Mouse (Mus musculus): ENCODE measurements around the gene Stac. TPM values are rescaled to one million over a fixed set of nuclear protein-coding genes. Genes with fewer than 3 reads are reported as not detected.

Gene Stac
- total RNA-seq, 2 experiments from 2014 or later: 0.78 to 1.0 TPM

DNA sequence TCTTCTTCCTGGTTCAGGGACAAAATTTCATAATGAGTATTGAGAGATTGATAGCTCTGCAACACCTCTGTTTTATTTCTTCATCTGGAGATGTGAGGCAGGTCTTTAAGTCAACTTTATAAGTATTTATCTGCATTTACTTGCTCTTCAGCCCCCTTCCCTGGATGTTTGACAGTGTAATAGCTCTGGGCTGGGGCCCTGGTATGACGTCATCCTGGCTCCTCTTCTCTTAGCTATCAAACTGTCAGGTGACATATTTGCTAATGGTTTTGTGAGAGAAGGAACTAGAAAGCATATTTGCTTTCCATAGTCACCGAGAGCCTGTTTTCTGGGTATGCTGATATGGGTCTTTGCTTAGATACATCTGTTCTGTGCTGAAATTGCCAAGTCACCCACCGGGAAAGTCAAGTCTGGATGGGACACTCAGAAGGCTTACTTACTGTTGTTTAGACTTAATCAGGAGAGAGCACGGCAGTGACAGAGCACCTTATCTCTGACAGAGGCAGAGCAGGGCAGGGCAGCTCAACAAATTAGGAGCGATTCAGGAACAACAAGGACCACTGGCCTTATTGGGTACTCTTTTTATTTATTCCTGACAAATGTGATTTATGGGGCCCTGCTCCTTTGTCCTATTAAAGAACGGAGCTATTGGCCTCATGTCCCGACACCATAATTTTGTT, 155.3 kb downstream of the Stac start:
- DNase-seq: no peak
- intact Hi-C loops (cut with DNase I; ENCODE audit: low total_unique reads): no loop called here

DNA sequence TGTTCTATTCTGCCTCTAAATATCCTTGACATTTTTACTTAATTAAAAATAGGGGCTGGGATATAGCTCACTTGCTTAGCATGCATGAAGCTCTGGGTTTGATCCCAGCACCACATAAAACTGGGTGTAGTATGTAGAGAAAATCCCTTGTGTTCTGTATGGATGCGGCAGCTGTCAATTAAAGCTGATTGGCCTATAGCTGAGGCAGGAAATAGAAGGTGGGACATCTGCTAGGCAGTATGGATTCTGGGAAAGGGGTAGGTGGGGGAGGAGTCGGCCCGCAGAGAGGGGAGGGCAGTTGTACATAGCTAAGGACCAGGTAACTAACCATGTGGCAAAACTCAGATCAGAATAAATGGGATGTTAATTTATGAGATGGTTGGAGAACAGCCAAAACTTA, 166.3 kb downstream of the Stac start:
- no peak for DNase-seq
- intact Hi-C loops (cut with DNase I; ENCODE audit: low total_unique reads): no loop called here

DNA sequence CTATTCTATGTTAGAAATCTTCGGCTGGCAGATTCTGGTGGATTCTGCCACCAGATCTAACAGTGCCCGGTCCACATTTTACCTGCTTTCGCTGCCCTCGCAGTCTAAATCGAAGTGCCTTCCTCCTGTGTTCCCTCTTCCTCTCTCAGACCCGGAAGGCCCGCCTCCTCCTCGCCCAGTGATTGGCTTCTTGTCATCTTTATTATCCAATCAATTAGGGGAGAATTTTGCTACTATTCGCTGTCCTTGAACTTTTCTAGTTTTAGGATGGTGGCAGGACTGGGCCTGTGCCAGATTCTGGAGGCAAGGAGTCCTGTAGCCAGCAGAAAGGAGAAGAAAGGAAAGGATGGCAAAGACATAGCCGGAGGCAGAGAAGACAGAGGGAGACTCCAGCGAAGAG, 167.0 kb downstream of the Stac start:
- no peak for DNase-seq
- intact Hi-C loops (cut with DNase I; ENCODE audit: low total_unique reads): no loop called here

DNA sequence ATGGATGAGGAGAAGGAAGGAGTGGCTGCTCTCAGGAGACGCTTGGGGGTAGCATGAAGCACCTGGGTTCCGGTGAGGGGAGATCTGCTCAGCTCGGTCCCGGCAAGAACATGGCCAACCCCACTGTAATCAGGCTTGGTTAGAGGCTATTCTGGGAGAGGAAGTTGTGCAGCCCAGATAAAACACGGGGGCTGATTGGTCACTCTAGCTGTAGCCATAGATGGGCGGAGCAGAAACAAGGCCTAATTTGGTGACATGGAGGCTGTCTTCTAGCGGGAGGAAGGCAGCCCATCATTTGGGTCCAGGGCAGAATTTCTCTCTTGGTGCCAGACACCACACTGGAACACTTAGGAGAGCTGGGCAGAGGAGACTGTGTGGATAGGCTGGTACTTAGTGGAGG, 167.9 kb downstream of the Stac start:
- intact Hi-C loops (cut with DNase I; ENCODE audit: low total_unique reads): no loop called here

DNA sequence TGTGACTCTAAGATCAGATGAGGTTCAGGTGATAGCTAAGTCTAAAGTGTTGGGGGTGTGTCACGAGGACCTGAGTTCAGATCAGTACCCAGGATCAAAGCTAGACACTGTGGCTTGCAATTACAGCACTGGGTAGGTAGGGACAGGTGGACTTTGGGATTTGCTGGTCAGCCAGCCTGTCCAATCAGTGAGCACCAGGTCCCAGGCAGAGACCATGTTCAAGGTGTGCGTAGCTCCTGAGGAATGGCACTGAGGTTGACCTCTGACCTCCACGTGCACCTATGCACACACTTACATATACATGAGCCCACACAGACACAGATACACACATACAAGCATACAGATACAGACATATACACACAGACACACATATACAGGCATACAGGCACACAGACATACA, 174.6 kb downstream of the Stac start:
- intact Hi-C loops (cut with DNase I; ENCODE audit: low total_unique reads): no loop called here
- no peak for DNase-seq

More for the DNA sequence above, 167.9 kb downstream of the Stac start:
- DNase-seq: no peak

DNA sequence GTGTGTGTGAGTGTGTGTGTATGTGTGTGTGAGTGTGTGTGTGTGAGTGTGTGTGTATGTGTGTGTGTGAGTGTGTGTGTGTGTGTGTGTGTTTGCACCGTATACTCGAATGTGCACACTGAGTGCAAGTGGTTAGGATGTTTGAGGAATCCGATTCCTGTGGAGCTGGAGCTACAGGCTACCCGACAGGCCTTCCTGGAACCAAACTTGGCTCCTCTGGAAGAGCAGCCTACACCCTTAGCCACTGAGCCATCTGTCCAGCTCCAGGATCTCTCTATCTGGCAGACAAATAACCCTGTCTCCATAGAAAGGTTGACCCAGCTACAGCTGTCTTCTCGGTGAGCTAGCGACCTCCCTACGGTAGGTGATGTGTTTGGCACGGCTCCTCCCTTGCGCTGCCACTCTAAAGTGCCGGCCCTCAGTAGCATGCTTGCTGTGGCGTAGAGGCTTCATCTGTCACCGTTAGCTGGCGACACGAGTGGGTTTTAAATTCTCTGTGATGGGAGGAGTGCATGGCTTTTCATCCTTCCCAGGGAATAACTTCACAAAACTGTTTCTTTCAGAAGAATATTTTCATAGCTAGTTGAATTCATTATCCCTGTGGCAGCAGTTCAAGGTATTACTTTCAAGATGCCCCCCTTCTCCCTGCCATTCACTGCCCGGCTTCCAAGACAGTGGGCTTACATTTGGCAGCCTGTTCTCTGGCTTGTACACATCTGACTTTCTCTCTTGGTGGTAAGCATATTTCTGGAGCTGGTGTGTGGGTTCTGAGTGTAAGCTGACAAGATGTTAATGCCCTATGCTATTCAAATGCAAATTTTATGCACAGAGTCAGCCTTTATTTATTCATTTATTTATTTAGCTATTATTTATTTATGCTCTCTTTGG, 175.3 kb downstream of the Stac start:
- intact Hi-C loops (cut with DNase I; ENCODE audit: low total_unique reads): no loop called here
- no peak for DNase-seq

Measured in gastrocnemius, postnatal 14 days (tissue).